Mouse (Mus musculus): Measurements from ENCODE around the gene Frmd8. TPM values are rescaled to one million over a fixed set of nuclear protein-coding genes. Genes with fewer than 3 reads are reported as not detected.

Gene Frmd8
- total RNA-seq, 1 experiment = 35.7 TPM

DNA sequence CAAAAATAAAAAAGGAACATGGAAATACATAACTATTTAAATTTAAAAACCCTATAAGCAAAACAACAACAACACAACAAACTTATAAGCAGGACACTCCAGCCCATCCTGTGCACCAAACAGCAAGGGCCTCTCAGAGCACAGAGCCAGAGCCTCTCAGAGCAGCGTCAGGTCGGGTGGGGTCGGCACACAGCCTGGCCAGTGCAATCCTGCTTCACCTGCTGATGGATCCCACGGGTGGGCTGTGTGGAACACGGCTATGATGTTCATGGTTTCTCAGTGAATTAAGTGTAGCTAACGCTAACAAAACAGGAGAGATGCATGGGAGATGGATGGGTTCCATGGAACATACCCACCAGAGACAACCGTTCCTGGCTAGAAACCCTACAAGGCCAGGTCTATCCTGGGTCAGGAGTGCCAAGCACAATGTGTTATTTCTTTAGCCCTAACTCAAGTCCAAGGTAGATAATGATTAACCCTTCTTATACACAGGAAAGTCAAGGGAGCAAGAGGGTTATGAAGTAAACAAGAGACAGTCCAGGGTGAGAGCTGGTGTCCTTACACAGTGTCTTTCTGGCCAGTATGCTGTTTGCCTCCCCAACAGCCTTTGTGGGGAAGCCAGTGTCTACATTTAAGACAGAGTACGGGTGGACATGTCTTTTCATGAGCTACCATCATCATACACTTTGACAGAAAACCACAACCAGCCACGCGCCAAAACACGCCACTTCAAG, 43.7 kb downstream of the Frmd8 start:
- no peak for TF ChIP-seq CHD2 (IDR thresholded peaks at IDR 0.05; ENCODE audit: low read depth, low read length)
- TF ChIP-seq MAFK (IDR thresholded peaks at IDR 0.05; ENCODE audit: insufficient read depth, low read depth, low read length) = no peak
- no peak for TF ChIP-seq ZC3H11A (IDR thresholded peaks at IDR 0.05; ENCODE audit: borderline replicate concordance, low read depth, low read length)
- TF ChIP-seq ZNF384 (IDR thresholded peaks at IDR 0.05; ENCODE audit: low read depth, low read length) = no peak
- TF ChIP-seq HCFC1 (IDR thresholded peaks at IDR 0.05; ENCODE audit: borderline replicate concordance, insufficient read depth, low read length) = no peak
- Histone ChIP-seq H3K36me3 (ENCODE audit: control insufficient read depth, insufficient read depth, low read length, poor library complexity, severe bottlenecking) (no peaks in the 10 kb centered on the region; the same call in 1 of the 2 replicates), H3K4me1 (ENCODE audit: control insufficient read depth in 2 of 2, insufficient read depth in 2 of 2, low read length in 2 of 2, poor library complexity in 1 of 2) (peaks cover 1 to 14% of the 10 kb centered on the region in 2 experiments; a peak in 2 of 4 replicates), H3K4me3 (ENCODE audit: insufficient read depth in 1 of 2, low read depth in 1 of 2, low read length in 2 of 2, poor library complexity in 1 of 2, severe bottlenecking in 1 of 2) (no peak overlapping the region), H3K9ac (ENCODE audit: insufficient read depth, low read depth, low read length, poor library complexity, severe bottlenecking) (no peak overlapping the region), H3K27ac (ENCODE audit: insufficient read depth, low read depth, low read length, poor library complexity, severe bottlenecking) (no peak overlapping the region), H3K9me3 (ENCODE audit: control insufficient read depth, insufficient read depth, low read depth, low read length) (no peaks in the 10 kb centered on the region)
- in situ Hi-C loops (cut with MboI; ENCODE audit: low sequenced_read_pairs in 2 of 2, unreplicated experiment in 2 of 2) = no loop called here
- DNase-seq (ENCODE audit: low read depth, low spot score) = no peak

- no peak for TF ChIP-seq ZC3H11A (IDR thresholded peaks at IDR 0.05; ENCODE audit: borderline replicate concordance, low read depth, low read length)
- no peak for TF ChIP-seq CHD2 (IDR thresholded peaks at IDR 0.05; ENCODE audit: low read depth, low read length)
- no peak for TF ChIP-seq ZNF384 (IDR thresholded peaks at IDR 0.05; ENCODE audit: low read depth, low read length)
- no peak for TF ChIP-seq MAFK (IDR thresholded peaks at IDR 0.05; ENCODE audit: insufficient read depth, low read depth, low read length)
- TF ChIP-seq HCFC1 (IDR thresholded peaks at IDR 0.05; ENCODE audit: borderline replicate concordance, insufficient read depth, low read length) = no peak
- no peaks in the 10 kb centered on the region; the same call in 1 of the 2 replicates for H3K36me3 ChIP-seq (ENCODE audit: control insufficient read depth, insufficient read depth, low read length, poor library complexity, severe bottlenecking)
- no peak for DNase-seq (ENCODE audit: low read depth, low spot score)
- no peak overlapping the region for H3K4me3 ChIP-seq (ENCODE audit: insufficient read depth in 1 of 2, low read depth in 1 of 2, low read length in 2 of 2, poor library complexity in 1 of 2, severe bottlenecking in 1 of 2)
- H3K9ac ChIP-seq (ENCODE audit: insufficient read depth, low read depth, low read length, poor library complexity, severe bottlenecking) = no peak overlapping the region
- no peak overlapping the region for H3K27ac ChIP-seq (ENCODE audit: insufficient read depth, low read depth, low read length, poor library complexity, severe bottlenecking)
- in situ Hi-C loops (cut with MboI; ENCODE audit: low sequenced_read_pairs in 2 of 2, unreplicated experiment in 2 of 2) = no loop called here
- peaks cover 0 to 12% of the 10 kb centered on the region in 2 experiments; a peak in 2 of 4 replicates for H3K4me1 ChIP-seq (ENCODE audit: control insufficient read depth in 2 of 2, insufficient read depth in 2 of 2, low read length in 2 of 2, poor library complexity in 1 of 2)
- H3K9me3 ChIP-seq (ENCODE audit: control insufficient read depth, insufficient read depth, low read depth, low read length) = no peaks in the 10 kb centered on the region
Measured at GRCm38 (mm10) chr19:5830776-5831175, 44.3 kb downstream of the Frmd8 start.

DNA sequence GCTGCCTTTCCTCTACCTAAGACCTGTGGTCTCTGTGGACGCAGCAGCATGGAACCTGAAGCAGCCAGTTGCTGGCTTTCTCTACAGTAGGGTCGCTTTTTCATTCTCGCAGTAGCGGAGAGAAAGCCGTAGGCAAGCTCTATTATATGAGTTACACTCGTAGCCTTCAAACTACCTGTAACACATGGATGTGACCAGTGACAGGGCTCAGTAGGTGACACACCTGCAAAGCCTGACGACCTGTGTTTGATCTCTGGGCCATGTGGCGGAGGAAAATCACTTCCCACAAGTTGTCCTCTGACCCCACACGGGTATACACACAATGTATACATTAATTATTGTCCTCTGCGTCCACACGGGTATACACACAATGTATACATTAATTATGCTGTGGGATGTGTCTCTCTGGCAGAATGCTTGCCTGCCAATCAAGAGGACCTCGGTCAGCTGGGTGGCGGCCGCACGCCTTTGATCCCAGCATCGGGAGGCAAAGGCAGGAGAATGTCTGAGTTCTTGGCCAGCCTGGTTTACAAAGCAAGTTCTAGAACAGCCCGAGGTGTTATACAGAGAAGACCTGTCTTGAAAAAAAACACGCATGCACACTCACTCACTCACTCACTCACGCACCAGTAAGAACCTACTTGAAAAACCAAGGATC, 45.0 kb downstream of the Frmd8 start:
- no peaks in the 10 kb centered on the region for H3K9me3 ChIP-seq (ENCODE audit: control insufficient read depth, insufficient read depth, low read depth, low read length)
- H3K27ac ChIP-seq (ENCODE audit: insufficient read depth, low read depth, low read length, poor library complexity, severe bottlenecking) = no peak overlapping the region
- peaks cover 1 to 8% of the 10 kb centered on the region in 2 experiments; a peak in 2 of 4 replicates for H3K4me1 ChIP-seq (ENCODE audit: control insufficient read depth in 2 of 2, insufficient read depth in 2 of 2, low read length in 2 of 2, poor library complexity in 1 of 2)
- TF ChIP-seq CHD2 (IDR thresholded peaks at IDR 0.05; ENCODE audit: low read depth, low read length) = no peak
- no peak for TF ChIP-seq ZNF384 (IDR thresholded peaks at IDR 0.05; ENCODE audit: low read depth, low read length)
- TF ChIP-seq HCFC1 (IDR thresholded peaks at IDR 0.05; ENCODE audit: borderline replicate concordance, insufficient read depth, low read length) = no peak
- no peak for TF ChIP-seq MAFK (IDR thresholded peaks at IDR 0.05; ENCODE audit: insufficient read depth, low read depth, low read length)
- no peak for TF ChIP-seq ZC3H11A (IDR thresholded peaks at IDR 0.05; ENCODE audit: borderline replicate concordance, low read depth, low read length)
- H3K4me3 ChIP-seq (ENCODE audit: insufficient read depth in 1 of 2, low read depth in 1 of 2, low read length in 2 of 2, poor library complexity in 1 of 2, severe bottlenecking in 1 of 2) = no peak overlapping the region
- peaks cover 2% of the 10 kb centered on the region; the same call in 1 of the 2 replicates for H3K36me3 ChIP-seq (ENCODE audit: control insufficient read depth, insufficient read depth, low read length, poor library complexity, severe bottlenecking)
- DNase-seq (ENCODE audit: low read depth, low spot score) = no peak
- in situ Hi-C loops (cut with MboI; ENCODE audit: low sequenced_read_pairs in 2 of 2, unreplicated experiment in 2 of 2) = no loop called here
- no peak overlapping the region for H3K9ac ChIP-seq (ENCODE audit: insufficient read depth, low read depth, low read length, poor library complexity, severe bottlenecking)

DNA sequence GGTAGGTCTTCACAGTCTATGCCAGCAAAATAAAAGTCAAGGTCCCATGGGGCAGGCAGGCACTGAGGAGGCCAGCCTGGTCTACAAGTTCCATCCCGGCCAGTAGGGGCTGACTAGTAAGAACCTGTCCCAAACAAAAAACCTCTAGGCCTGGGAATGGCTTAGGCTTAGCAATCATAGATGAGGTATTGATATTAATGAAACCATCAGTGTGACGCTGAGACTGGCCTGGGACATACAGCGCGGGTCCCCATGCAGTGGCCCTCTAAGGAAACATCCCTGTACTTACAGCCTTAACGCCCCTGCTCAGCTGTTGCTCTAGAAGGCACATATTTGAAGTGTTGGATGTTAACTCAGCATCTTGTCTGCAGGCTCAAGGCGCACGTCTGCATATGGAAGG, 46.2 kb downstream of the Frmd8 start:
- Histone ChIP-seq H3K9ac (ENCODE audit: insufficient read depth, low read depth, low read length, poor library complexity, severe bottlenecking) (no peak overlapping the region), H3K27ac (ENCODE audit: insufficient read depth, low read depth, low read length, poor library complexity, severe bottlenecking) (no peak overlapping the region), H3K9me3 (ENCODE audit: control insufficient read depth, insufficient read depth, low read depth, low read length) (no peaks in the 10 kb centered on the region), H3K36me3 (ENCODE audit: control insufficient read depth, insufficient read depth, low read length, poor library complexity, severe bottlenecking) (peaks cover 4% of the 10 kb centered on the region; the same call in 1 of the 2 replicates), H3K4me1 (ENCODE audit: control insufficient read depth in 2 of 2, insufficient read depth in 2 of 2, low read length in 2 of 2, poor library complexity in 1 of 2) (peaks cover 8 to 16% of the 10 kb centered on the region in 2 experiments; a peak in 3 of 4 replicates), H3K4me3 (ENCODE audit: insufficient read depth in 1 of 2, low read depth in 1 of 2, low read length in 2 of 2, poor library complexity in 1 of 2, severe bottlenecking in 1 of 2) (no peak overlapping the region)
- no peak for TF ChIP-seq ZC3H11A (IDR thresholded peaks at IDR 0.05; ENCODE audit: borderline replicate concordance, low read depth, low read length)
- TF ChIP-seq CHD2 (IDR thresholded peaks at IDR 0.05; ENCODE audit: low read depth, low read length) = no peak
- no peak for TF ChIP-seq ZNF384 (IDR thresholded peaks at IDR 0.05; ENCODE audit: low read depth, low read length)
- no peak for TF ChIP-seq HCFC1 (IDR thresholded peaks at IDR 0.05; ENCODE audit: borderline replicate concordance, insufficient read depth, low read length)
- no peak for TF ChIP-seq MAFK (IDR thresholded peaks at IDR 0.05; ENCODE audit: insufficient read depth, low read depth, low read length)
- in situ Hi-C loops (cut with MboI; ENCODE audit: low sequenced_read_pairs in 2 of 2, unreplicated experiment in 2 of 2) = no loop called here
- DNase-seq (ENCODE audit: low read depth, low spot score) = no peak
